Mouse (Mus musculus) adrenal gland, adult (tissue): ENCODE results near the gene Spty2d1.
"Not testable (repeated sequence)": the region's sequence is repeated elsewhere in the genome, so short reads cannot be mapped to it uniquely, and the experiment has no call there.

Experiments used
- DNase-seq, 2 experiments: peaks; one replicate each; pipeline ENCODE4 v3.0.0; 2022 to 2023; ENCODE audit warnings: low spot score in 1 of 2; ENCODE audit not compliant: inconsistent age in 2 of 2

Spty2d1 gene

DNA sequence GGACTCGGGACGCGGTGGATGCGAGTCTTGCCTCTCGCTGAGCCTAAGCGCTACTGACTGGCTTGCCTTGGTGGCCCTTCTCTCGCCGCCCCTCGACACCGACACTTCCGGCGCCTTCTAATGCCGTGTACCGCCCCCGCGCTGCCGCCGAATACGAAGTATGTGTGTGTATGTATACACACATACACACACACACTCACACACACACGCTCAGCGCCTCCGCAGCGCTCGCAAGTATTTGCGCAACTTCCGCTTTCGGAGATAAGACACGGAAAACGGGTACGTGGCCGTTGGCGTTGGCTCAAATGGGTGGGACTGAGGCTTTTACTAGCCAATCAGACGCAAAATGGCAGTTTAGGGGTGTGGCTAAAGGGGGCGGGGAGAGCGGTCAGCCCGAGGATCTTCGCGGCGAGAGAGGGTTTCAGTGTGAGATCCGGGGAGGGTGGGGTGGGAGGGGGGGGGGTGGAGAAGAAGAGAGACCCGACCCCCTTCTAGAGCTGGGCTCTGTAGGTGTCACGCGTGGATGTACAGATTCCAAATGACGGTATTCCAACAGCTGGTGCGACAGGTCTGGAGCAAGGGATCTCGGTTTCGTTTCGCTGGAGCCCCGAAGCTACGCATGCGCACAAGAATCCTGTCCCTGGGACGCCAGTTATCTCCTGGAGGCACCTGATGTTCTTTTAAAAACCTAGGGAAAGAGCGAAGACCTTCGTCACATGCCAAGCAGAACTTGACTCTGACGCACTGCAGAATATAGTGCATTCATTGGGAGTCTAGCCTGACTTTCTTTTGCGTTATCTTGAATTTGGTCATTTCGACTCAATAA is at the start of gene Spty2d1:
Gene Spty2d1 (minus strand): TSS at position 244 of the 826 bp plus-strand sequence.
- peak; percentile 98 to 100 for DNase-seq

- no peak for DNase-seq
These were observed 48.1 kb upstream of the Spty2d1 start for GRCm38 (mm10) chr7:47056273-47056672.

DNA sequence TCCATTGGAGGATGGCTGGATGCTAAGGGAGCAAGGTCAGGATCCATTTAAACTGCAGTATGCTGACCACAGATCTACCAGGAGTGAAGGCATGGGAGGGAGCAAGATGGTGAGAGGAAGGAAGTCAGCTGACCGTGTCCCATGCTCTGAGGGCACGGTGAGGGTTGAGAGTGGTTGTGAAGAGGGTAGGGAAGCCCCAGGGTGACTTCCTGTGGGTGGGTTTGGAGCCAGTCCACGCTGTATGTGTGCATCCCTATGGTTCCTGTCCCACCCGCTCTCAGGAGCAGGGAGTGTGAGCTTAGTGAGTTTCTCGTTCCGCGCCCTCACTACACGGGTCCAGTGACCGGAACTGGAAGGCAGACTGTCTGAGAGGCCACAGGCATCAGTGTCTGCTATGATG is 47.5 kb upstream of the Spty2d1 start:
- peak; percentile 33 to 58 for DNase-seq

GRCm38 (mm10) chr7:47054666-47055065 is 46.5 kb upstream of the Spty2d1 start:
- peak; percentile 83 to 84 for DNase-seq

GRCm38 (mm10) chr7:47053287-47053686 is 45.1 kb upstream of the Spty2d1 start:
- DNase-seq = peak; percentile 63 to 79

GRCm38 (mm10) chr7:47052276-47052675 is 44.1 kb upstream of the Spty2d1 start:
- peak; percentile 79 to 89 for DNase-seq

DNA sequence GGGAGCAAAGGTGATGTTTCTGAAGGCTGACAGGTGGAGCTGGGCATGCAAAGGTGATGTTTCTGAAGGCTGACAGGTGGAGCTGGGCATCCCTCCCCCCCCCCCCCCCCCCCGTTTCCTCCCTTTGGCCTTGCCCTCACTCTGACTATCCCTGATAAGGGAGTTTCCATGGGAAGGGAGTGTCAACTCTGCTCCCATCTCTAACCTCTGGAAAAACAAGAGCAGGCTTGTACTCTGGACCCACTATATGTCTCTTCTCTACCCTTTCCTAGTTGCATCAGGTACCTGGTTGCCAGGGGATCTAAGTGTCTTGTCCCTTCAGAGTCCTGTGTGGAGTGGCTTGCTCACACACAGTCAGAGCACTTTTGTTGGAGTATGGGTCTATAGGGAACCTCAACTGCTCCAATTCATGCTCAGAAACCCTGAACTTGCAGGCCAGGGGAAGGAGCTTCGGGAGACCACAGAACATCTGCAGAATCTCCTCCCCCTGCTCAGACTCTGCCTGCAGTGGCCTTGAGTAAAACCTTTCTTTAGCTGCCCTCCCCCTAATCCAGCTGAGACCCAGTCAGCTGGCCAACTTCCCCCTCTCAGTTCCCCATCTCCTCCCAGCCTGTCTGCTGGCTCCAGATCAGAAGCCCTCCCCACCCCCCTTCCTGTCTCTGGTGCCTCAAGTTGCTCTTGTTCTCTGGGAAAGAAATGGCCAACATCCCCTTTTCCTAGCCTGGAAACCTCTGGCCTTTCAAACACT is 43.4 kb upstream of the Spty2d1 start:
- DNase-seq = peak; percentile 75 to 83

GRCm38 (mm10) chr7:47050766-47051165 is 42.6 kb upstream of the Spty2d1 start:
- peak; percentile 77 to 90 for DNase-seq

GRCm38 (mm10) chr7:47050366-47050765 is 42.2 kb upstream of the Spty2d1 start, which contains the start of gene Tmem86a:
Gene Tmem86a (plus strand): TSS chr7:47050601.
- DNase-seq = peak; percentile 97 to 98

DNA sequence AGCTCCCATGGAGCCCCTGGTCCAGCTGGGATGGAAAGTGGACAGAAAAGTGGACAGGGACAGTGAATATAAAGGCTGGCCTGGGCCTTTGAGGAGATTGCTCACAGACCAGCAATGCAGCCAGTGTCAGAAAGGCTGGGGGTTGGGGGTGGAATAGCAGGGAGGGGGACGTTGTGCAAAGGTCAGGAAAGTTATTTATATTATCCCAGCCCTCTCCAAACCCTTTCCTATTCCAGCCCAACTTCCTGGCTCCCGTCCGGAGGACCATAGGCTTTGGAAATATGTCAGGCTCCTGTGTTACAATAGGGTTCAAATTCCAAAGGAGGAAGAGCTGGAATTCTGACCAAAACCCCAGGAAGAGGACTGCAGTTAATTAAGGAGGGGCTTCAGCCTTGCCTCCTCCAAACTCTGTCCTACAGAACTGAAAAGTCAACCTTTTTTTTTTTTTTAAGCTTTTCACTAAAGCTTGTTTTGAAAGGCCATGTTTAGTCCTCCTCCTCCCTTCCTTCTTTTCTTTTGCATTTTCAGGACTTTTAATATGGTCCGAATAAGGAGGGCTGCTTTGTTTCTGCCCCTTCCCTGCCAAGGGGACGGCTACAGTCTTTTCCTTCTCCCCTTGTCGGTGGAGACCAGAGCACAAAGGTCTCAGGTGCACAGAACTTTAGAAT is 34.7 kb upstream of the Spty2d1 start:
- no peak for DNase-seq

GRCm38 (mm10) chr7:47042121-47042520 is 33.9 kb upstream of the Spty2d1 start:
- DNase-seq = no peak

- DNase-seq = no peak
These were observed 33.5 kb upstream of the Spty2d1 start for GRCm38 (mm10) chr7:47041706-47042105.

- no peak for DNase-seq
These were observed 27.2 kb upstream of the Spty2d1 start for GRCm38 (mm10) chr7:47035426-47035825.

DNA sequence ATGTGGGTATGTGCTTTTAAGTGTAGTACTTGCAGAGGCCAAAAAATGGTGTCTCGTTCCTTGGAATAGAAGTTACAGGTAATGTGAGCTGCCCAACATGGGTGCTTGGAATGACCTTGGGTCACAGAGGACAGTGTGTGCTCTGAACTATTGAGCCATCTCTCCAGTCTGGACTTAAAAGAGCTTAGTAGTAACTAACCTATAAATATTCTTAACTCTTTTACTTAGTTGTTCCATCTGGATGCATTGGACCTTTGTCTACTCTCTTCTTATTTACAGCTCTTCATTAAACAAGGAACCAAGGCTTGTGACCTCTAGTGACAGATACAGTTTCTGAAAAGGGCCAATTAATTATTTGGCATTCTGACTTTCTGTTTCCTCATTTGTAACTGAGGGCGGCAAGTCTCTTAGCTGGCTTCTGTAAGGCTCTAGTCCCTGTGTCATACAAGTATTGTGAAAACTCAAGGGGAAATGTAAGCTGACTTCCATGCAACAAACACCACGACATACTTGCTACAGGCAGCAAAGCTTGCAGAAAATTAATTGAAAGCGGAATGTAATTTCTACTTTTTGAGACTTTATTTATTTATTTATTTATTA is 26.7 kb upstream of the Spty2d1 start:
- DNase-seq = no peak

DNA sequence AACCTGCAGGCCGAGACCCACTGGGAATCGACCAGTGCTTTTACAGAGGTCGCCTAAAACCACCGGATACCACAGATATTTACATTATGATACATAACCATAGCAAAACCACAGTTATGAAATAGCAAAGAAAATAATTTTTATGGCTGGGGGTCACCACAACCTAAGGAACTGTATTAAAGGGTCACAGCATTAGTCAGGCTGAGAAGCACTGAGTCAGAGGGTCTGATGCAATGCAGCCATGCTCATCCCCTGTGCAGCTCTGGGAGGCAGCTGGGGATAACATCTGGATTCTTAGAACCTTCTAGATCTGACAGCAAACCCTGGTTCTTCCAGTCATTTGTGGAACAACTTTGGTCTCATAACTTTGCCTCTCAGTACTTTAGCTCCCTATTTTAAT is 23.2 kb upstream of the Spty2d1 start:
- DNase-seq = no peak

DNA sequence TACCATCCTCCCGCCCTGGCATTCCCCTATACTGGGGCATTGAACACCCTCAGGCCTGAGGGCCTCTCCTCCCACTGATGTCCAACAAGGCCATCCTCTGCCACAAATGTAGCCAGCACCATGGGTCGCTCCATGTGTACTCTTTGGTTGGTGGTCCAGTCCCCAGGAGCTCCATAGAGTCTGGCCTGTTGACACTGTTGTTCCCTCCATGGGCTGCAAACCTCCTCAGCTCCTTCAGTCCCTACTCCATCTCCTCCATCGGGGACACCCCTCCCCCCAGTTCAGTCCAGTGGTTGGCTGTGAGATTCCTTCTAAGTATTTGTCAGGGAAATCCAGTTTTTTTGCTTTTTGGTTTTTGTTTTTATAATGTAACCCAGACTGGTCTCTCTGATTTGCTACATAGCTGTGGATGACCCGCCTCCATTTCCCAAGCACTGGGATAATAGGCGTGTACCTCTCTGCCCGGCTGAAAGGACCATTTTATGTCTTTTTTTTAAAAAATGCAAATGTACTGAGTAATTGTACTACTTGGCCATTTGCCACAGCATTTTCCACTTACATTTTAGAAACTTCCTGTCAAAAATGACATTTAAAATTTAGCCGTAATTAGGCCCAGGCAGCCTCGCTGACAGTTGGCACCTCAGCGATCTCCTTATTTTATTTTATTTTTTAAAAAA is 22.4 kb upstream of the Spty2d1 start:
- DNase-seq = no peak

GRCm38 (mm10) chr7:47027520-47027919 is 19.3 kb upstream of the Spty2d1 start:
- peak in 1 of 2 experiments; percentile 46 for DNase-seq

DNA sequence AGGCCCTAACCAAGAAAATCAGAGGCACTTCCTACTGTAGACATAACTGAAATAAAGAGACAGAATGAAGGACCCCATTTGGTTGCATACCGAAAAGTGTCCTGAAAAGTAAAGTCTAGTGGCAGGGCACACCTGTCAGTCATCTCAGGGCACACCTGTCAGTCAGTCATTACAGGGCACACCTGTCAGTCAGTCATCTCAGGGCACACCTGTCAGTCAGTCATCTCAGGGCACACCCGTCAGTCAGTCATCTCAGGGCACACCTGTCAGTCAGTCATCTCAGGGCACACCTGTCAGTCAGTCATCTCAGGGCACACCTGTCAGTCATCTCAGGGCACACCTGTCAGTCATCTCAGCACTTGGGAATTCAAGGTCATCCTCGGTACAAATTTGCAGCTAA is 18.7 kb upstream of the Spty2d1 start:
- not testable (repeated sequence) for DNase-seq

DNA sequence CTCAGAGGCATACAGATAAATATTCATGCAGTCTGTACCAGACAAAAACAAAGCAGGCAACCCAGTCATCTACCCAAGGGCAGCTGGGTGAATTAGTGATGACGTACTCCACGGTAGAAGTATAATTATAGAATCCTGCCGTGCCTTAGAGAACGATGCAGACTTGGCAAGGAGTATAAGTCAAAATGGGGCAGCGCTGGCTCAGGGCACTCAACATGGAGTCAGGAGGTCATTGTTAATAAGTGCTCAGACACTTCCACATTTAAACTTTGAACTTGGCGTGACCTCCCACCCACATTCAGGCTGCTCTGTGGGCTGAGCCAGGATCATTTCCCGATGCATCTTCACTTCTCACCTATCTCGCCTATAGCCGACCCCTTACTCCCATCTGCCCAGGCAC is 17.2 kb upstream of the Spty2d1 start:
- no peak for DNase-seq

- DNase-seq = no peak
These were observed 16.2 kb upstream of the Spty2d1 start for GRCm38 (mm10) chr7:47024454-47024853.

DNA sequence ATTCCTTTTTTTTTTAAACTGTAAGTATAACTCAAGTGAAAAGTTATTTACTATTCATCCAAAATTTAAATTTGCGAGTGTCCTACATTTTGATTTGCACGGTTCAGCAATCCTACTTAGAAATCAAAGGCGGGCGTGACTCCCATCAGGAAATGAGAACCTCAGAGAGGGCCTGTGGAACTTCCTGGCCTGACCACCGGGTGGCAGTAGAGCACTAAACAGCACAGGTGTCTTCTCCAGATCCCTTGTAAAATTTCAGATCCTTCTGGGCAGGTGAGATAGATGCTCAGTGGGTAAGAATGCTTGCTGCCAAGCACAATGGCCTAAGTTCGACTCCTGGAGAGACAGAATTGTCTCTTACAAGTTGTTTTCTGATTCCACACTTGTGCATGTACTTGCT is 15.3 kb upstream of the Spty2d1 start:
- peak; percentile 82 to 94 for DNase-seq
